Mouse (Mus musculus): ENCODE results near the gene Cdk5. TPM values are rescaled to one million over a fixed set of nuclear protein-coding genes. Genes with fewer than 3 reads are reported as not detected.
A peak's percentile ranks its signal among the peaks of the same experiment; 100 is the strongest.

Gene Cdk5
- polyA plus RNA-seq, 1 experiment: 83.2 TPM

GRCm38 (mm10) chr5:24374216-24374615 is 49.1 kb downstream of the Cdk5 start:
- WGBS: 46% methylated on average over 6 of the region's 6 CpGs
- no peak for TF ChIP-seq POLR2A (IDR thresholded peaks at IDR 0.05; ENCODE audit: low read depth, low read length)
- TF ChIP-seq CTCF (conservative IDR thresholded peaks at IDR 0.05; ENCODE audit: insufficient read depth, insufficient read length, low read depth, low read length): no peak
- DNase-seq: peak; percentile 12
- Histone ChIP-seq H3K27ac (ENCODE audit: insufficient read depth, low read depth, low read length) (no peak overlapping the region), H3K36me3 (ENCODE audit: control insufficient read depth, insufficient read depth, low read length) (no peaks in the 10 kb centered on the region), H3K4me1 (ENCODE audit: control insufficient read depth, insufficient read depth, low read length) (no peaks in the 10 kb centered on the region), H3K27me3 (replicated peaks; ENCODE audit: control insufficient read depth, insufficient read depth, low read length) (no peaks in the 10 kb centered on the region), H3K4me3 (ENCODE audit: insufficient read depth, low read depth, low read length) (no peak overlapping the region)

DNA sequence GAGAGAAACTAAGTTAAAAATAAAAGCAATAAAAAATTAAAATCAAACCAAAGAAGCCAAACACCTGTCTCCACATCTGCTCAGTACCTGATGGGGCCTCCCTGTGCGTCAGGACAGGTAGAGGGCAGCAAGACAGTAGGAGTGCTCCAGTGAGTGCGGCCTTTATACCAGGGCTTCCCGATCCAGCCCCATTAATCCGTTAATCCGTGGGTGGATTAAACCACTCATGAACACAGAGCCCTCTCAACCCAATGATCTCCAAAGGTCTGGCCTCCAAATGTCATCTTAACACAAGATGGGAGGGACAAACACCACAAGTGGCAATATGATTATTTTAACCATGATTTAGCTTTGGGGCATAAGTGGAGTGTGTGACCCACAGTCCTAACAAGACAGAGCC is 49.5 kb downstream of the Cdk5 start:
- no peak for DNase-seq
- Histone ChIP-seq H3K27me3 (replicated peaks; ENCODE audit: control insufficient read depth, insufficient read depth, low read length) (no peaks in the 10 kb centered on the region), H3K27ac (ENCODE audit: insufficient read depth, low read depth, low read length) (no peak overlapping the region), H3K36me3 (ENCODE audit: control insufficient read depth, insufficient read depth, low read length) (no peaks in the 10 kb centered on the region), H3K4me3 (ENCODE audit: insufficient read depth, low read depth, low read length) (no peak overlapping the region), H3K4me1 (ENCODE audit: control insufficient read depth, insufficient read depth, low read length) (no peaks in the 10 kb centered on the region)
- WGBS: 83% methylated on average over 5 of the region's 5 CpGs
- TF ChIP-seq CTCF (conservative IDR thresholded peaks at IDR 0.05; ENCODE audit: insufficient read depth, insufficient read length, low read depth, low read length) (no peak), POLR2A (IDR thresholded peaks at IDR 0.05; ENCODE audit: low read depth, low read length) (no peak)

GRCm38 (mm10) chr5:24369767-24370166 is 53.6 kb downstream of the Cdk5 start:
- 89% methylated on average over 9 of the region's 9 CpGs for WGBS
- DNase-seq: no peak
- no peak overlapping the region for H3K4me3 ChIP-seq (ENCODE audit: insufficient read depth, low read depth, low read length)
- no peaks in the 10 kb centered on the region for H3K36me3 ChIP-seq (ENCODE audit: control insufficient read depth, insufficient read depth, low read length)
- no peaks in the 10 kb centered on the region for H3K27me3 ChIP-seq (replicated peaks; ENCODE audit: control insufficient read depth, insufficient read depth, low read length)
- no peaks in the 10 kb centered on the region for H3K4me1 ChIP-seq (ENCODE audit: control insufficient read depth, insufficient read depth, low read length)
- no peak for TF ChIP-seq CTCF (conservative IDR thresholded peaks at IDR 0.05; ENCODE audit: insufficient read depth, insufficient read length, low read depth, low read length)
- TF ChIP-seq POLR2A (IDR thresholded peaks at IDR 0.05; ENCODE audit: low read depth, low read length): no peak
- H3K27ac ChIP-seq (ENCODE audit: insufficient read depth, low read depth, low read length): no peak overlapping the region

Other genes with a start within 250 kb of the Cdk5 start
- 3.1 and 5.5 TPM in 2 replicates for gene Kcnh2, start 71.9 kb downstream of the Cdk5 start, polyA plus RNA-seq (2012; rRNA removed)
- gene Nos3, start 58.7 kb downstream of the Cdk5 start, polyA plus RNA-seq (2012; rRNA removed): 11.4 and 12.4 TPM in 2 replicates
- 0.76 and 0.89 TPM in 2 replicates for gene Atg9b, start 31.4 kb downstream of the Cdk5 start, polyA plus RNA-seq (2012; rRNA removed)
- gene Abcb8, start 29.9 kb downstream of the Cdk5 start, polyA plus RNA-seq (2012; rRNA removed): 112 and 117 TPM in 2 replicates
- gene Asic3, start 10.1 kb downstream of the Cdk5 start, polyA plus RNA-seq (2012; rRNA removed): 0.20 and 0.33 TPM in 2 replicates
- gene Slc4a2, start 307 bp upstream of the Cdk5 start, polyA plus RNA-seq (2012; rRNA removed): 56.8 and 66.9 TPM in 2 replicates
- gene Fastk, start 21.8 kb upstream of the Cdk5 start, polyA plus RNA-seq (2012; rRNA removed): 291 and 403 TPM in 2 replicates
- 60.0 and 68.9 TPM in 2 replicates for gene Tmub1, start 24.3 kb upstream of the Cdk5 start, polyA plus RNA-seq (2012; rRNA removed)
- 59.4 and 62.3 TPM in 2 replicates for gene Agap3, start 28.6 kb upstream of the Cdk5 start, polyA plus RNA-seq (2012; rRNA removed)
- gene Gbx1, start 103.7 kb upstream of the Cdk5 start, polyA plus RNA-seq (2012; rRNA removed): 0.05 and 0.11 TPM in 2 replicates
- gene Asb10, start 117.4 kb upstream of the Cdk5 start, polyA plus RNA-seq (2012; rRNA removed): 0.38 and 1.6 TPM in 2 replicates
- gene 4931409K22Rik, start 133.3 kb upstream of the Cdk5 start, polyA plus RNA-seq (2012; rRNA removed): 0.10 and 0.14 TPM in 2 replicates
- 40.2 and 47.6 TPM in 2 replicates for gene Abcf2, start 153.9 kb upstream of the Cdk5 start, polyA plus RNA-seq (2012; rRNA removed)
- gene Chpf2, start 163.2 kb upstream of the Cdk5 start, polyA plus RNA-seq (2012; rRNA removed): 20.2 and 27.5 TPM in 2 replicates
- gene Smarcd3, start 200.9 kb upstream of the Cdk5 start, polyA plus RNA-seq (2012; rRNA removed): 12.4 and 15.9 TPM in 2 replicates